Mouse (Mus musculus) neural tube, embryonic 13.5 days (tissue): ENCODE measurements around the gene Lclat1. TPM values are rescaled to one million over a fixed set of nuclear protein-coding genes. Genes with fewer than 3 reads are reported as not detected.

Experiments used
- ATAC-seq: fragments of 200-750 bp; cut with Nextera tagmentation; 2 replicates; pipeline ENCODE4 v1.8.0; 2017; ENCODE audit warnings: low read depth, mild to moderate bottlenecking, moderate TSS enrichment, moderate library complexity
- H3K27ac ChIP-seq: fragments of 300-500 bp; sonication (generic); replicated peaks from 2 replicates; pipeline ENCODE4 v1.5.1; 2015; ENCODE audit warnings: moderate library complexity, mild to moderate bottlenecking, inconsistent platforms
- H3K27me3 ChIP-seq: fragments of 300-500 bp; sonication (generic); 2 replicates; pipeline ENCODE4 v1.6.1; 2015; ENCODE audit warnings: mild to moderate bottlenecking, inconsistent platforms
- H3K36me3 ChIP-seq: fragments of 300-500 bp; sonication (generic); 2 replicates; pipeline ENCODE4 v1.6.1; 2015; ENCODE audit warnings: mild to moderate bottlenecking, inconsistent platforms
- H3K4me1 ChIP-seq: fragments of 300-500 bp; sonication (generic); replicated peaks from 2 replicates; pipeline ENCODE4 v1.6.1; 2015; ENCODE audit warnings: inconsistent platforms
- H3K4me2 ChIP-seq: fragments of 300-500 bp; sonication (generic); 2 replicates; pipeline ENCODE4 v1.6.1; 2015; ENCODE audit warnings: inconsistent platforms, mild to moderate bottlenecking, moderate library complexity
- H3K4me3 ChIP-seq: fragments of 300-500 bp; sonication (generic); 2 replicates; pipeline ENCODE4 v1.5.1; 2015; ENCODE audit warnings: mild to moderate bottlenecking, inconsistent platforms
- H3K9ac ChIP-seq: fragments of 300-500 bp; sonication (generic); 2 replicates; pipeline ENCODE4 v1.6.1; 2015; ENCODE audit warnings: moderate library complexity, mild to moderate bottlenecking, inconsistent platforms
- H3K9me3 ChIP-seq: fragments of 300-500 bp; sonication (generic); 2 replicates; pipeline ENCODE4 v1.6.1; 2016; ENCODE audit warnings: inconsistent platforms
- WGBS: fragments of 180-500 bp; shearing (Covaris S2); methylation state at CpG from one replicate; pipeline ENCODE4 v1.1.7; 2015; 5-methylcytosine and 5-hydroxymethylcytosine counted together
- polyA plus RNA-seq: library from polyadenylated mRNA; unstranded; fragments of >200 nt; fragmentation: Nextera tagmentation; extraction: Ambion mirVana; gene quantifications from 2 replicates; pipeline ENCODE4 v1.2.1, GENCODE M21; 2015

Gene Lclat1
- polyA plus RNA-seq, 1 experiment from 2014 or later = 10.9 TPM

- 80% methylated on average over 2 of the region's 2 CpGs for WGBS
- ATAC-seq = no peak
- no peaks in the 10 kb centered on the region for H3K27me3 ChIP-seq
- no peaks in the 10 kb centered on the region for H3K36me3 ChIP-seq
- H3K4me2 ChIP-seq = no peak overlapping the region
- H3K4me3 ChIP-seq = no peak overlapping the region
- no peaks in the 10 kb centered on the region for H3K4me1 ChIP-seq
- no peak overlapping the region for H3K27ac ChIP-seq
- H3K9ac ChIP-seq = no peak overlapping the region
- no peaks in the 10 kb centered on the region for H3K9me3 ChIP-seq
Observed at GRCm38 (mm10) chr17:73153672-73154071, 45.9 kb downstream of the Lclat1 start.

- ATAC-seq = no peak
- Histone ChIP-seq H3K4me2 (no peak overlapping the region), H3K9me3 (no peaks in the 10 kb centered on the region), H3K27ac (no peak overlapping the region), H3K36me3 (no peaks in the 10 kb centered on the region), H3K4me3 (no peak overlapping the region), H3K9ac (no peak overlapping the region), H3K4me1 (no peaks in the 10 kb centered on the region), H3K27me3 (no peaks in the 10 kb centered on the region)
- WGBS = 51% methylated on average over 1 of the region's 1 CpGs
Observed at GRCm38 (mm10) chr17:73156606-73157005, 48.8 kb downstream of the Lclat1 start.

GRCm38 (mm10) chr17:73161795-73162194, 54.0 kb downstream of the Lclat1 start:
- 89% methylated on average over 6 of the region's 6 CpGs for WGBS
- no peak overlapping the region for H3K27ac ChIP-seq

GRCm38 (mm10) chr17:73162445-73163208, 54.8 kb downstream of the Lclat1 start:
- 88% methylated on average over 15 of the region's 15 CpGs for WGBS
- Histone ChIP-seq H3K4me2 (no peak overlapping the region), H3K9ac (no peak overlapping the region), H3K36me3 (no peaks in the 10 kb centered on the region), H3K27ac (no peak overlapping the region), H3K27me3 (no peaks in the 10 kb centered on the region), H3K9me3 (no peaks in the 10 kb centered on the region), H3K4me1 (no peaks in the 10 kb centered on the region), H3K4me3 (no peak overlapping the region)
- no peak for ATAC-seq

More at GRCm38 (mm10) chr17:73161795-73162194, 54.0 kb downstream of the Lclat1 start:
- no peaks in the 10 kb centered on the region for H3K4me1 ChIP-seq
- no peaks in the 10 kb centered on the region for H3K9me3 ChIP-seq
- no peaks in the 10 kb centered on the region for H3K27me3 ChIP-seq
- no peaks in the 10 kb centered on the region for H3K36me3 ChIP-seq
- no peak for ATAC-seq
- H3K9ac ChIP-seq = no peak overlapping the region
- no peak overlapping the region for H3K4me3 ChIP-seq
- H3K4me2 ChIP-seq = no peak overlapping the region

- H3K27ac ChIP-seq = no peak overlapping the region
- no peaks in the 10 kb centered on the region for H3K27me3 ChIP-seq
- WGBS = 70% methylated on average over 3 of the region's 3 CpGs
- H3K9ac ChIP-seq = no peak overlapping the region
- ATAC-seq = no peak
- no peaks in the 10 kb centered on the region for H3K9me3 ChIP-seq
- H3K4me1 ChIP-seq = no peaks in the 10 kb centered on the region
- no peak overlapping the region for H3K4me3 ChIP-seq
- H3K4me2 ChIP-seq = no peak overlapping the region
- no peaks in the 10 kb centered on the region for H3K36me3 ChIP-seq
Observed at GRCm38 (mm10) chr17:73163597-73163996, 55.8 kb downstream of the Lclat1 start.

- Histone ChIP-seq H3K9ac (no peak overlapping the region), H3K9me3 (no peaks in the 10 kb centered on the region), H3K27ac (no peak overlapping the region), H3K4me3 (no peak overlapping the region), H3K4me1 (no peaks in the 10 kb centered on the region), H3K36me3 (no peaks in the 10 kb centered on the region), H3K4me2 (no peak overlapping the region), H3K27me3 (no peaks in the 10 kb centered on the region)
- 88% methylated on average over 2 of the region's 2 CpGs for WGBS
- no peak for ATAC-seq
Observed at GRCm38 (mm10) chr17:73164121-73164520, 56.3 kb downstream of the Lclat1 start.

- WGBS = 93% methylated on average over 7 of the region's 7 CpGs
- Histone ChIP-seq H3K27ac (no peak overlapping the region), H3K9ac (no peak overlapping the region), H3K4me3 (no peak overlapping the region), H3K9me3 (no peaks in the 10 kb centered on the region), H3K4me1 (0 out of 2 replicates have a peak, but pooled peaks cover 4% of the 10 kb centered on the region), H3K36me3 (peaks cover 9% of the 10 kb centered on the region; the same call in 1 of the 2 replicates), H3K27me3 (no peaks in the 10 kb centered on the region), H3K4me2 (no peak overlapping the region)
- no peak for ATAC-seq
Observed at GRCm38 (mm10) chr17:73169461-73169860, 61.7 kb downstream of the Lclat1 start.

GRCm38 (mm10) chr17:73170141-73170540, 62.4 kb downstream of the Lclat1 start:
- Histone ChIP-seq H3K4me1 (peaks cover 9% of the 10 kb centered on the region; the same call in 1 of the 2 replicates), H3K4me3 (no peak overlapping the region), H3K27ac (no peak overlapping the region), H3K9ac (no peak overlapping the region), H3K27me3 (no peaks in the 10 kb centered on the region), H3K9me3 (no peaks in the 10 kb centered on the region), H3K36me3 (peaks cover 9% of the 10 kb centered on the region; the same call in 1 of the 2 replicates), H3K4me2 (no peak overlapping the region)
- 90% methylated on average over 5 of the region's 5 CpGs for WGBS
- ATAC-seq = no peak

- Histone ChIP-seq H3K9me3 (no peaks in the 10 kb centered on the region), H3K9ac (no peak overlapping the region), H3K4me2 (no peak overlapping the region), H3K36me3 (peaks cover 9% of the 10 kb centered on the region; the same call in 1 of the 2 replicates), H3K4me3 (no peak overlapping the region), H3K27ac (0 out of 2 replicates have a peak overlapping the region, but pooled peaks have one; percentile 7), H3K27me3 (no peaks in the 10 kb centered on the region), H3K4me1 (peaks cover 10% of the 10 kb centered on the region; the same call in 1 of the 2 replicates)
- WGBS = 48% methylated on average over 5 of the region's 5 CpGs
- peak; percentile 96 for ATAC-seq
Observed at GRCm38 (mm10) chr17:73174083-73174562, 66.3 kb downstream of the Lclat1 start.

- no peaks in the 10 kb centered on the region for H3K27me3 ChIP-seq
- no peak overlapping the region for H3K4me2 ChIP-seq
- H3K36me3 ChIP-seq = no peaks in the 10 kb centered on the region
- no peak overlapping the region for H3K9ac ChIP-seq
- no peak overlapping the region for H3K27ac ChIP-seq
- peaks cover 10% of the 10 kb centered on the region; the same call in 1 of the 2 replicates for H3K4me1 ChIP-seq
- ATAC-seq = no peak
- 76% methylated on average over 5 of the region's 5 CpGs for WGBS
- H3K9me3 ChIP-seq = no peaks in the 10 kb centered on the region
- no peak overlapping the region for H3K4me3 ChIP-seq
Observed at GRCm38 (mm10) chr17:73175720-73176119, 67.9 kb downstream of the Lclat1 start.

GRCm38 (mm10) chr17:73177079-73177478, 69.3 kb downstream of the Lclat1 start:
- Histone ChIP-seq H3K4me2 (no peak overlapping the region), H3K4me3 (no peak overlapping the region), H3K36me3 (no peaks in the 10 kb centered on the region), H3K9ac (no peak overlapping the region), H3K4me1 (peaks cover 10% of the 10 kb centered on the region; the same call in 1 of the 2 replicates), H3K27me3 (no peaks in the 10 kb centered on the region), H3K9me3 (no peaks in the 10 kb centered on the region), H3K27ac (no peak overlapping the region)
- WGBS = 82% methylated on average over 4 of the region's 4 CpGs
- no peak for ATAC-seq

- no peak for ATAC-seq
- H3K9me3 ChIP-seq = no peaks in the 10 kb centered on the region
- H3K4me1 ChIP-seq = no peaks in the 10 kb centered on the region
- no peak overlapping the region for H3K9ac ChIP-seq
- peaks cover 3% of the 10 kb centered on the region; the same call in 1 of the 2 replicates for H3K36me3 ChIP-seq
- no peak overlapping the region for H3K4me3 ChIP-seq
- no peak overlapping the region for H3K27ac ChIP-seq
- H3K4me2 ChIP-seq = no peak overlapping the region
- H3K27me3 ChIP-seq = no peaks in the 10 kb centered on the region
- WGBS = 93% methylated on average over 5 of the region's 5 CpGs
Observed at GRCm38 (mm10) chr17:73186929-73187328, 79.1 kb downstream of the Lclat1 start.
